Comparison of ENCODE assay signal across 12 mouse cellular contexts in genomic region chr2:160590209-160590910, GRCm38 (mm10). TPM values are rescaled to one million over a fixed set of nuclear protein-coding genes. Genes with fewer than 3 reads are reported as not detected.
DNase-seq lines count a peak whose midpoint lies in the region; ATAC-seq and TF ChIP-seq lines count a peak whose summit lies in the region.
"Had no signal": no experiment of that assay in that cellular context is flagged by ENCODE, and none has a peak within 500 bp of the region (broad histone marks: within the 10 kb centered on the region; RNA-seq: fewer than 3 reads in every experiment).

No protein-coding gene starts in this region.

- peak; percentile 79 for DNase-seq in heart, adult 11 months
- no peak for DNase-seq in heart, postnatal 4 days
- DNase-seq in stomach, postnatal 0 days (ENCODE audit: low spot score), result no peak
- peak; percentile 56 for DNase-seq in hindbrain, postnatal 0 days (ENCODE audit: low spot score)
- no peak for DNase-seq in kidney, postnatal 10 days
- no peak for DNase-seq in ovary, adult 18-20 months (ENCODE audit: low spot score)
- DNase-seq in gastrocnemius, adult 8-10 months (ENCODE audit: low spot score in 2 of 2), result no peak
- DNase-seq: cerebellum, adult 9-11 months; kidney, adult 18-20 months; spleen, adult 18-20 months had no signal

- TF ChIP-seq EP300 in stomach, postnatal 0 days (optimal IDR thresholded peaks at IDR 0.05), result no peak

- peaks cover 5% of the 10 kb centered on the region; the same call in 1 of the 2 replicates for H3K4me1 ChIP-seq in stomach, embryonic 14.5 days (ENCODE audit: control insufficient read depth, insufficient read depth, low read length)
- H3K4me1 ChIP-seq in stomach, postnatal 0 days (replicated peaks; ENCODE audit: control insufficient read depth, insufficient read depth), result no peaks in the 10 kb centered on the region
- H3K4me1 ChIP-seq in hindbrain, postnatal 0 days (ENCODE audit: insufficient read depth, low read length), result peaks cover 7% of the 10 kb centered on the region; the same call in 1 of the 2 replicates

- H3K9ac ChIP-seq in stomach, embryonic 14.5 days (replicated peaks; ENCODE audit: low read depth, low read length), result no peak overlapping the region
- H3K9ac ChIP-seq in stomach, postnatal 0 days (ENCODE audit: low read length), result no peak overlapping the region
- H3K9ac ChIP-seq in hindbrain, postnatal 0 days (replicated peaks; ENCODE audit: low read length), result no peak overlapping the region

- peak; percentile 54 for ATAC-seq in stomach, embryonic 14.5 days (ENCODE audit: insufficient number of reproducible peaks, insufficient read depth, low FRiP score, low read depth)
- ATAC-seq in stomach, postnatal 0 days (ENCODE audit: low FRiP score, low TSS enrichment), result no peak
- no peak for ATAC-seq in hindbrain, postnatal 0 days

- no peaks in the 10 kb centered on the region for H3K9me3 ChIP-seq in stomach, embryonic 14.5 days (ENCODE audit: control insufficient read depth, low read depth, low read length)
- H3K9me3 ChIP-seq in stomach, postnatal 0 days (ENCODE audit: control insufficient read depth, low read length), result no peaks in the 10 kb centered on the region
- H3K9me3 ChIP-seq in hindbrain, postnatal 0 days (ENCODE audit: low read length), result no peaks in the 10 kb centered on the region

- no peaks in the 10 kb centered on the region for H3K27me3 ChIP-seq in stomach, embryonic 14.5 days (ENCODE audit: control insufficient read depth, insufficient read depth, low read length)
- H3K27me3 ChIP-seq in stomach, postnatal 0 days (ENCODE audit: control insufficient read depth, insufficient read depth, low read length), result no peaks in the 10 kb centered on the region
- no peaks in the 10 kb centered on the region for H3K27me3 ChIP-seq in hindbrain, postnatal 0 days (ENCODE audit: insufficient read depth, low read length)

- H3K4me2 ChIP-seq in stomach, embryonic 14.5 days (replicated peaks; ENCODE audit: low read depth, low read length), result no peak overlapping the region
- no peak overlapping the region for H3K4me2 ChIP-seq in stomach, postnatal 0 days (replicated peaks; ENCODE audit: low read depth)
- H3K4me2 ChIP-seq in hindbrain, postnatal 0 days (ENCODE audit: low read depth, low read length), result peak overlapping the region; percentile 13; the same call in 1 of the 2 replicates
- H3K4me2 ChIP-seq: liver, embryonic 11.5 days had no signal

- H3K27ac ChIP-seq in stomach, embryonic 14.5 days (ENCODE audit: low read length), result no peak overlapping the region
- H3K27ac ChIP-seq in stomach, postnatal 0 days (replicated peaks), result no peak overlapping the region
- no peak overlapping the region for H3K27ac ChIP-seq in hindbrain, postnatal 0 days

- no peak overlapping the region for H3K4me3 ChIP-seq in stomach, embryonic 14.5 days (ENCODE audit: low read depth, low read length)
- H3K4me3 ChIP-seq in stomach, postnatal 0 days (ENCODE audit: low read depth, low read length), result no peak overlapping the region
- H3K4me3 ChIP-seq in hindbrain, postnatal 0 days (ENCODE audit: low read length), result no peak overlapping the region

- H3K36me3 ChIP-seq in stomach, embryonic 14.5 days (ENCODE audit: control insufficient read depth, insufficient read depth, low read length), result no peaks in the 10 kb centered on the region
- H3K36me3 ChIP-seq in stomach, postnatal 0 days (ENCODE audit: control insufficient read depth, insufficient read depth, low read length), result no peaks in the 10 kb centered on the region
- H3K36me3 ChIP-seq in hindbrain, postnatal 0 days (ENCODE audit: insufficient read depth, low read length), result no peaks in the 10 kb centered on the region

- TF ChIP-seq CTCF in stomach, postnatal 0 days (IDR thresholded peaks at IDR 0.05; ENCODE audit: low read depth), result no peak
- no peak for TF ChIP-seq CTCF in hindbrain, postnatal 0 days (IDR thresholded peaks at IDR 0.05; ENCODE audit: low read depth)

- 42% methylated on average over 13 of the region's 13 CpGs for WGBS in stomach, embryonic 14.5 days
- 39% methylated on average over 12 of the region's 13 CpGs for WGBS in stomach, postnatal 0 days
- 27% methylated on average over 11 of the region's 13 CpGs for WGBS in hindbrain, postnatal 0 days

RNA-seq across cellular contexts. Expression of gene Top1, which starts 55.3 kb away (rescaled TPM):
- total RNA-seq in heart, postnatal 4 days (2021), result 10 to 100 TPM; 56.2 to 63.2 TPM
- 78.6 and 88.5 TPM in 2 replicates for polyA plus RNA-seq in stomach, embryonic 14.5 days (2014; fragmentation: Nextera tagmentation; extraction: Ambion mirVana)
- polyA plus RNA-seq in stomach, postnatal 0 days (2015; fragmentation: Nextera tagmentation; extraction: Ambion mirVana), result 29.7 and 30.6 TPM in 2 replicates
- 22.2 and 28.8 TPM in 2 replicates for total RNA-seq in hindbrain, postnatal 0 days (2014; rRNA removed)
- polyA plus RNA-seq in hindbrain, postnatal 0 days (2015; fragmentation: Nextera tagmentation; extraction: Ambion mirVana), result 44.9 and 50.7 TPM in 2 replicates
- total RNA-seq in gastrocnemius, adult 8-10 months (2022), result 10 to 100 TPM; 34.2 to 39.3 (median 36.7) TPM

Comparison
In these comparisons a context has a peak if more than half of its experiments do, and no peak if none do; other contexts are left out.
1. DNase-seq: peak in heart, adult 11 months (single experiment) and hindbrain, postnatal 0 days (single experiment); none in heart, postnatal 4 days (single experiment), stomach, postnatal 0 days (single experiment), kidney, postnatal 10 days (single experiment), ovary, adult 18-20 months (single experiment) and gastrocnemius, adult 8-10 months (0 of 2).